Mouse (Mus musculus): Measurements from ENCODE around the gene Aif1l. TPM values are rescaled to one million over a fixed set of nuclear protein-coding genes. Genes with fewer than 3 reads are reported as not detected.

Gene Aif1l
- polyA plus RNA-seq, 1 experiment from 2014 or later: 26.6 TPM

- WGBS: 80% methylated on average over 8 of the region's 8 CpGs
- H3K36me3 ChIP-seq: peaks cover 13% of the 10 kb centered on the region
- no peak for ATAC-seq (ENCODE audit: insufficient number of reproducible peaks, low FRiP score, low TSS enrichment, low read depth)
Observed at GRCm38 (mm10) chr2:31966801-31967200, 16.9 kb downstream of the Aif1l start.

GRCm38 (mm10) chr2:31972589-31972988 is 22.6 kb downstream of the Aif1l start:
- Histone ChIP-seq H3K4me1 (peaks cover 17% of the 10 kb centered on the region), H3K4me3 (replicated peaks) (no peak overlapping the region), H3K4me2 (replicated peaks) (no peak overlapping the region), H3K27me3 (no peaks in the 10 kb centered on the region), H3K9ac (no peak overlapping the region), H3K27ac (replicated peaks) (no peak overlapping the region), H3K36me3 (peaks cover 27% of the 10 kb centered on the region), H3K9me3 (replicated peaks) (no peaks in the 10 kb centered on the region)
- ATAC-seq (ENCODE audit: insufficient number of reproducible peaks, low FRiP score, low TSS enrichment, low read depth): no peak
- 87% methylated on average over 4 of the region's 4 CpGs for WGBS

More at GRCm38 (mm10) chr2:31966801-31967200, 16.9 kb downstream of the Aif1l start:
- Histone ChIP-seq H3K4me3 (replicated peaks) (no peak overlapping the region), H3K9ac (no peak overlapping the region), H3K4me2 (replicated peaks) (no peak overlapping the region), H3K27ac (replicated peaks) (no peak overlapping the region), H3K9me3 (replicated peaks) (no peaks in the 10 kb centered on the region), H3K27me3 (no peaks in the 10 kb centered on the region), H3K4me1 (no peaks in the 10 kb centered on the region)

- Histone ChIP-seq H3K27me3 (no peaks in the 10 kb centered on the region), H3K36me3 (peaks cover 42% of the 10 kb centered on the region), H3K9ac (peak within 1 kb of the TSS; percentile 95), H3K4me3 (replicated peaks) (peak within 1 kb of the TSS; percentile 76), H3K4me2 (replicated peaks) (peak within 1 kb of the TSS; percentile 88), H3K27ac (replicated peaks) (peak within 1 kb of the TSS; percentile 85), H3K9me3 (replicated peaks) (no peaks in the 10 kb centered on the region), H3K4me1 (peaks cover 17% of the 10 kb centered on the region)
- WGBS: under 1% methylated on average over 60 of the region's 60 CpGs
- ATAC-seq (ENCODE audit: insufficient number of reproducible peaks, low FRiP score, low TSS enrichment, low read depth): peak; percentile 100
Observed at GRCm38 (mm10) chr2:31974141-31974808, 24.3 kb downstream of the Aif1l start, which contains the start of gene Nup214. Gene Nup214 (plus strand): TSS chr2:31974436.

GRCm38 (mm10) chr2:31974809-31975371 is 25.0 kb downstream of the Aif1l start:
- H3K9me3 ChIP-seq (replicated peaks): no peaks in the 10 kb centered on the region
- WGBS: 9% methylated on average over 13 of the region's 13 CpGs
- no peaks in the 10 kb centered on the region for H3K27me3 ChIP-seq
- H3K4me3 ChIP-seq (replicated peaks): peak overlapping the region; percentile 76
- no peak for ATAC-seq (ENCODE audit: insufficient number of reproducible peaks, low FRiP score, low TSS enrichment, low read depth)
- H3K9ac ChIP-seq: peak overlapping the region; percentile 95
- H3K4me2 ChIP-seq (replicated peaks): peak overlapping the region; percentile 88
- peaks cover 17% of the 10 kb centered on the region for H3K4me1 ChIP-seq
- H3K27ac ChIP-seq (replicated peaks): peak overlapping the region; percentile 45
- peaks cover 44% of the 10 kb centered on the region for H3K36me3 ChIP-seq

GRCm38 (mm10) chr2:31987774-31988173 is 37.8 kb downstream of the Aif1l start:
- Histone ChIP-seq H3K27me3 (no peaks in the 10 kb centered on the region), H3K36me3 (peaks cover 97% of the 10 kb centered on the region), H3K27ac (replicated peaks) (no peak overlapping the region), H3K4me3 (replicated peaks) (no peak overlapping the region), H3K9me3 (replicated peaks) (no peaks in the 10 kb centered on the region), H3K4me2 (replicated peaks) (no peak overlapping the region), H3K4me1 (no peaks in the 10 kb centered on the region), H3K9ac (no peak overlapping the region)
- WGBS: 83% methylated on average over 1 of the region's 1 CpGs
- no peak for ATAC-seq (ENCODE audit: insufficient number of reproducible peaks, low FRiP score, low TSS enrichment, low read depth)

GRCm38 (mm10) chr2:31990961-31991360 is 41.0 kb downstream of the Aif1l start:
- no peaks in the 10 kb centered on the region for H3K27me3 ChIP-seq
- peaks cover 96% of the 10 kb centered on the region for H3K36me3 ChIP-seq
- WGBS: 97% methylated on average over 4 of the region's 4 CpGs
- no peak overlapping the region for H3K9ac ChIP-seq
- no peak for ATAC-seq (ENCODE audit: insufficient number of reproducible peaks, low FRiP score, low TSS enrichment, low read depth)
- H3K4me3 ChIP-seq (replicated peaks): no peak overlapping the region
- H3K4me1 ChIP-seq: no peaks in the 10 kb centered on the region
- no peaks in the 10 kb centered on the region for H3K9me3 ChIP-seq (replicated peaks)
- no peak overlapping the region for H3K4me2 ChIP-seq (replicated peaks)
- no peak overlapping the region for H3K27ac ChIP-seq (replicated peaks)

- H3K4me3 ChIP-seq (replicated peaks): no peak overlapping the region
- H3K9ac ChIP-seq: no peak overlapping the region
- H3K9me3 ChIP-seq (replicated peaks): no peaks in the 10 kb centered on the region
- H3K27ac ChIP-seq (replicated peaks): no peak overlapping the region
- no peaks in the 10 kb centered on the region for H3K4me1 ChIP-seq
- no peak for ATAC-seq (ENCODE audit: insufficient number of reproducible peaks, low FRiP score, low TSS enrichment, low read depth)
- WGBS: 93% methylated on average over 9 of the region's 9 CpGs
- H3K4me2 ChIP-seq (replicated peaks): no peak overlapping the region
- H3K27me3 ChIP-seq: no peaks in the 10 kb centered on the region
- peaks cover 95% of the 10 kb centered on the region for H3K36me3 ChIP-seq
Observed at GRCm38 (mm10) chr2:31994896-31995295, 45.0 kb downstream of the Aif1l start.

GRCm38 (mm10) chr2:31996060-31996459 is 46.1 kb downstream of the Aif1l start:
- Histone ChIP-seq H3K9ac (no peak overlapping the region), H3K36me3 (peaks cover 91% of the 10 kb centered on the region), H3K9me3 (replicated peaks) (no peaks in the 10 kb centered on the region), H3K27me3 (no peaks in the 10 kb centered on the region), H3K27ac (replicated peaks) (no peak overlapping the region), H3K4me3 (replicated peaks) (no peak overlapping the region), H3K4me1 (no peaks in the 10 kb centered on the region), H3K4me2 (replicated peaks) (no peak overlapping the region)
- WGBS: 94% methylated on average over 13 of the region's 13 CpGs
- no peak for ATAC-seq (ENCODE audit: insufficient number of reproducible peaks, low FRiP score, low TSS enrichment, low read depth)

GRCm38 (mm10) chr2:31997539-31997938 is 47.6 kb downstream of the Aif1l start:
- Histone ChIP-seq H3K27ac (replicated peaks) (no peak overlapping the region), H3K36me3 (peaks cover 83% of the 10 kb centered on the region), H3K4me1 (no peaks in the 10 kb centered on the region), H3K9me3 (replicated peaks) (no peaks in the 10 kb centered on the region), H3K9ac (no peak overlapping the region), H3K4me3 (replicated peaks) (no peak overlapping the region), H3K27me3 (no peaks in the 10 kb centered on the region), H3K4me2 (replicated peaks) (no peak overlapping the region)
- 92% methylated on average over 5 of the region's 5 CpGs for WGBS
- ATAC-seq (ENCODE audit: insufficient number of reproducible peaks, low FRiP score, low TSS enrichment, low read depth): no peak

- peaks cover 83% of the 10 kb centered on the region for H3K36me3 ChIP-seq
- H3K27ac ChIP-seq (replicated peaks): no peak overlapping the region
- no peak overlapping the region for H3K4me2 ChIP-seq (replicated peaks)
- 57% methylated on average over 2 of the region's 2 CpGs for WGBS
- no peaks in the 10 kb centered on the region for H3K27me3 ChIP-seq
- H3K4me1 ChIP-seq: no peaks in the 10 kb centered on the region
- H3K9ac ChIP-seq: no peak overlapping the region
- H3K9me3 ChIP-seq (replicated peaks): no peaks in the 10 kb centered on the region
- ATAC-seq (ENCODE audit: insufficient number of reproducible peaks, low FRiP score, low TSS enrichment, low read depth): no peak
- no peak overlapping the region for H3K4me3 ChIP-seq (replicated peaks)
Observed at GRCm38 (mm10) chr2:31998443-31998842, 48.5 kb downstream of the Aif1l start.

- H3K9ac ChIP-seq: no peak overlapping the region
- H3K4me3 ChIP-seq (replicated peaks): no peak overlapping the region
- H3K9me3 ChIP-seq (replicated peaks): no peaks in the 10 kb centered on the region
- 89% methylated on average over 2 of the region's 2 CpGs for WGBS
- ATAC-seq (ENCODE audit: insufficient number of reproducible peaks, low FRiP score, low TSS enrichment, low read depth): no peak
- no peak overlapping the region for H3K4me2 ChIP-seq (replicated peaks)
- H3K36me3 ChIP-seq: peaks cover 82% of the 10 kb centered on the region
- no peaks in the 10 kb centered on the region for H3K4me1 ChIP-seq
- H3K27me3 ChIP-seq: no peaks in the 10 kb centered on the region
- no peak overlapping the region for H3K27ac ChIP-seq (replicated peaks)
Observed at GRCm38 (mm10) chr2:32008311-32008710, 58.4 kb downstream of the Aif1l start.

- H3K36me3 ChIP-seq: peaks cover 78% of the 10 kb centered on the region
- H3K27me3 ChIP-seq: no peaks in the 10 kb centered on the region
- H3K27ac ChIP-seq (replicated peaks): no peak overlapping the region
- H3K4me1 ChIP-seq: no peaks in the 10 kb centered on the region
- no peaks in the 10 kb centered on the region for H3K9me3 ChIP-seq (replicated peaks)
- no peak overlapping the region for H3K4me3 ChIP-seq (replicated peaks)
- H3K4me2 ChIP-seq (replicated peaks): no peak overlapping the region
- 89% methylated on average over 11 of the region's 11 CpGs for WGBS
- ATAC-seq (ENCODE audit: insufficient number of reproducible peaks, low FRiP score, low TSS enrichment, low read depth): no peak
- H3K9ac ChIP-seq: no peak overlapping the region
Observed at GRCm38 (mm10) chr2:32008716-32009115, 58.8 kb downstream of the Aif1l start.
